Mouse (Mus musculus): ENCODE measurements around the gene Osbpl7.

GRCm38 (mm10) chr11:97103163-97104090 is 53.0 kb downstream of the Osbpl7 start:
- TF ChIP-seq POLR2A (IDR thresholded peaks at IDR 0.05; ENCODE audit: low read depth, low read length) (no peak), MAZ (IDR thresholded peaks at IDR 0.05; ENCODE audit: low read depth, low read length) (no peak), CTCF (conservative IDR thresholded peaks at IDR 0.05 in 1 of 2, IDR thresholded peaks at IDR 0.05 in 1 of 2; ENCODE audit: low read depth in 2 of 2, low read length in 2 of 2) (no peak), HCFC1 (IDR thresholded peaks at IDR 0.05; ENCODE audit: low read depth, low read length) (no peak), ZKSCAN1 (IDR thresholded peaks at IDR 0.05; ENCODE audit: borderline replicate concordance, low read depth, low read length) (no peak), NELFE (IDR thresholded peaks at IDR 0.05; ENCODE audit: low read depth, low read length) (no peak), KAT2A (IDR thresholded peaks at IDR 0.05; ENCODE audit: insufficient replicate concordance, low read length) (no peak), ETS1 (conservative IDR thresholded peaks at IDR 0.05; ENCODE audit: low read depth, low read length) (no peak), BHLHE40 (IDR thresholded peaks at IDR 0.05; ENCODE audit: low read depth, low read length) (no peak), MEF2A (IDR thresholded peaks at IDR 0.05; ENCODE audit: borderline replicate concordance, low read depth, low read length) (no peak), EP300 (IDR thresholded peaks at IDR 0.05; ENCODE audit: low read length) (no peak)

All from CH12.LX (cell line).